Mouse (Mus musculus) brain, adult 10 weeks (tissue): Measurements from ENCODE around the gene Gm3020. TPM values are rescaled to one million over a fixed set of nuclear protein-coding genes. Genes with fewer than 3 reads are reported as not detected.

Source experiments
- polyA plus RNA-seq: library from polyadenylated mRNA; stranded (reverse); fragments of 350-450 nt; fragmentation: Illumina TruSeq; extraction: RNeasy Lipid Tissue Mini Kit (QIAGEN cat#74804); gene quantifications from one replicate; pipeline ENCODE4 v1.2.3, GENCODE M21; 2015; ENCODE audit warnings: low read depth, low replicate concordance

Gene Gm3020
- 4.3 TPM for polyA plus RNA-seq

GRCm38 (mm10) chr14:3651730-3652129 lies at the start of gene Gm3020:
Gene Gm3020 (plus strand): TSS chr14:3652030.

GRCm38 (mm10) chr14:3634212-3634611 lies 17.6 kb upstream of the Gm3020 start, which contains the start of gene Gm3012:
Gene Gm3012 (plus strand): TSS chr14:3634512.

GRCm38 (mm10) chr14:3688483-3688882 lies 36.7 kb downstream of the Gm3020 start, which contains the start of gene Gm3043:
Gene Gm3043 (plus strand): TSS chr14:3688783.

Other genes starting within 250 kb of the Gm3020 start
- gene Gm10409, start 239.4 kb upstream of the Gm3020 start, polyA plus RNA-seq: 4.3 TPM
- 1.4 TPM for gene Gm3005, start 223.9 kb upstream of the Gm3020 start, polyA plus RNA-seq
- not detected for gene Gm10408, start 202.7 kb upstream of the Gm3020 start, polyA plus RNA-seq
- not detected for gene Gm3012, start 17.5 kb upstream of the Gm3020 start, polyA plus RNA-seq
- not detected for gene Gm3043, start 36.8 kb downstream of the Gm3020 start, polyA plus RNA-seq
- not detected for gene Gm3002, start 158.0 kb downstream of the Gm3020 start, polyA plus RNA-seq
- gene Gm3033, start 194.2 kb downstream of the Gm3020 start, polyA plus RNA-seq: not detected
- gene Gm2916, start 232.1 kb downstream of the Gm3020 start, polyA plus RNA-seq: not detected